Mouse (Mus musculus) liver, postnatal 0 days (tissue): ENCODE measurements around the gene Rhoc.

Experiments used
- CTCF ChIP-seq: sonication (generic); IDR thresholded peaks from 2 replicates; pipeline ENCODE4 v1.5.1; 2016; ENCODE audit warnings: antibody characterized with exemption, low read depth
- EP300 ChIP-seq: IDR thresholded peaks from 2 replicates; pipeline ENCODE4 v1.6.1; 2016; ENCODE audit warnings: antibody characterized with exemption, low read depth, mild to moderate bottlenecking

- TF ChIP-seq CTCF (no peak), EP300 (no peak)
Observed at GRCm38 (mm10) chr3:104812254-104812653, 24.1 kb downstream of the Rhoc start.
